Mouse (Mus musculus) cerebellum, postnatal 36 days (tissue): ENCODE results near the gene Ubap1.

Experiments
- DNase-seq, 2 experiments: peaks; one replicate each; pipeline ENCODE4 v3.0.0; 2021 to 2022; ENCODE audit warnings: mixed read lengths in 2 of 2

Ubap1 gene

GRCm38 (mm10) chr4:41358669-41359068, 9.9 kb downstream of the Ubap1 start:
- no peak for DNase-seq

GRCm38 (mm10) chr4:41359358-41359757, 10.6 kb downstream of the Ubap1 start:
- no peak for DNase-seq

DNA sequence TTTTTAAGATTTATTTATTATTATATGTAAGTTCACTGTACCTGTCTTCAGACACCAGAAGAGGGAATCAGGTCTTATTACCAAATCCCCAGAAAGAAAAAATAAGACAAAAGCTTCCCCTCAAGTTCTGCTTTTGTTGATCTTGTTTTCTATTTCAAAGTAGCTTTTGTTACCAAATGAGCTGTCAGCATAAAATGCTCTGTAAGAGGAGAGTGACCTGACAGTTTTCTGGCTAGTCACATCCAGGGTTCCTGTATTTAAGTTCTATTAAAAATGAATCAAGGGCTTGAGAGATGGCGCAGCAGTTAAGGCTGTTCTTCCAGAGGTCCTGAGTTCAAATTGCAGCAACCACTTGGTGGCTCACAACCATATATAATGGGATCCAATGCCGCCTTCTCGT, 12.3 kb downstream of the Ubap1 start:
- DNase-seq = no peak

DNA sequence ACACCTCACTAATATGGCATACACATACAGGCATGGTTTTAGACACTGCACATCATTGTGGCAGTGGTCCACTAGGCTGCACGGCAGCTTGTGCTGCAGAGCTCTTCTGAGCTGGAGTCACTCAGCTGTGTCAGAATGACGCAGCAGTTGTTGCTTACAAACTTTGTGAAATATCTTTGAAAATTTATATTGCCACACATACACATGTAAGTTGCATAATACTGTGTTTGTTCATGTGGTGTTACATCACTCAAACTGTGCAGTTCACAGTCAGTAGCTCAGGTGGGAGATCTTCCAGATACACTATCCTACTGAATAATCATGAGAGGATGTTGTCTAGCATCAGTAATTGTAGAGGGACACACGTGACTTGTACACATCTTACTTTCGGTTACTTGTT, 19.4 kb downstream of the Ubap1 start:
- no peak for DNase-seq

DNA sequence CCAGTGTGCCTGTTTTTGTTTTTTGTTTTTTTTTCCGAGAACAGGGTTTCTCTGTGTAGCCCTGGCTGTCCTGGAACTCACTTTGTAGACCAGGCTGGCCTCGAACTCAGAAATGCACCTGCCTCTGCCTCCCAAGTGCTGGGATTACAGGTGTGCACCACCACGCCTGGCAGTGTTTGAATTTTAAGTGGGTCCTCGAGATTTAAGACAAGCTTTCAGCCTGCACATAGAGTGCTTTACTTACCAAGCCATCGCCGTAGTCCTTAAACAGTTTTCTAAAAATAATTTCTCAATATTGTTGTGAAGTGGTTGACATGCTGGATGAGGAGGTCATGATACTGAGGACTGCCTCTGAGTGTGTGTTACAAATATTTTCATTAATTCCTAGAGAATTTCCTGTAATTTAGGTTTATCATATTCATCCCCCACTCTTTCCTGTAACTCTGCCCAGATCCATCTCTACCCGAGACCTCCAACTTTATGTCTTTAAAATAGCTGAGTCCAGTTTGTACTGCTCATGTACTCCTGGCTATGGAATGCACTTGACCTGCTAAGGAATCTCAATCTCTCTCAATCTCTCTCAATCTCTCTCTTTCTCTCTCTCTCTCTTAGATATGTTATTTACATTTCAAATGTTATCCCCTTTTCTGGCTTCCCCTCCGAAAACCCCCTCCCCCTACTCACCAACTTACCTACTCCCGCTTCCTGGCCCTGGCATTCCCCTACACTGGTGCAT, 21.1 kb downstream of the Ubap1 start:
- no peak for DNase-seq

DNA sequence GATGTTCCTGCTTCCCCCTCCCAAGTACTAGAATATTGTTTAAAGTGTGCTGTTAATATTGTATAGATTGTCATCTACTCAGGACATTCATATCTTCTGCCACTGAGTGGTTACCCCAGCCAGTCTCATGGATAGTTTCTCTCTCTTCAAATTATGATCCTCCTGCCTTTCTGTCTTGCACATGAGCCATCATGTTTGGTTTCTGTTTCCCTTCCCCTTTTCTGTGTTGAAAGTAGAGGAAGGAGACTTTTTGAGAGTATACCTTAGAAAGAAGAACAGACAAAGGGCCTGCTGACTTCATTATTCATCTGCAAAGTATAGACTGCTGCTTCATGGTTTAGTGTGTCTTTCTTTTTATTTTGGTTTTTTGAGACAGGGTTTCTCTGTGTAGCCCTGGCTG, 28.8 kb downstream of the Ubap1 start:
- DNase-seq = no peak

GRCm38 (mm10) chr4:41381213-41381950, 32.6 kb downstream of the Ubap1 start:
- no peak for DNase-seq

- no peak for DNase-seq
These were observed 37.7 kb downstream of the Ubap1 start for GRCm38 (mm10) chr4:41386412-41386975.

- DNase-seq = no peak
These were observed 39.1 kb downstream of the Ubap1 start for GRCm38 (mm10) chr4:41387755-41388469.

GRCm38 (mm10) chr4:41388616-41389015, 39.8 kb downstream of the Ubap1 start:
- DNase-seq = no peak

DNA sequence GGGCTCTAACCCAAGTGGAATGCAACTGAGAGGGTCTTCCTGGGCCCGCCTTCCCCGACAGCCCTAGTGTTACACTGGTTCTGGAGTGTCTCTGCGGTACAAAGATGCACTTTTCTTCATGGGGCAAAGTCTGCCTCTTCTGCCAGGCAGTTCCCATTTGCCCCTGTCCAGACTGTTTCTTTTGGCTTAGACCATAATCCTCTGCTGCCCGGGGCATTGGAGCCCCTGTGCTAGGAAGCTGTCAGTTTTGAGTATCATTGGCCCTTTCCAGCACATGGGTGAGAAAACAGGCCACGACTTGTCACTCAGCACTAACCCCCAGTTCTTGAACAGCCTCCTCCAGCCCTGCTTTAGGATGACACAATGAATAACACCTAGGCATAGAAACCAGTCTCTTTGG, 40.4 kb downstream of the Ubap1 start:
- no peak for DNase-seq

GRCm38 (mm10) chr4:41390122-41390521, 41.3 kb downstream of the Ubap1 start:
- peak; percentile 85 to 89 for DNase-seq

DNA sequence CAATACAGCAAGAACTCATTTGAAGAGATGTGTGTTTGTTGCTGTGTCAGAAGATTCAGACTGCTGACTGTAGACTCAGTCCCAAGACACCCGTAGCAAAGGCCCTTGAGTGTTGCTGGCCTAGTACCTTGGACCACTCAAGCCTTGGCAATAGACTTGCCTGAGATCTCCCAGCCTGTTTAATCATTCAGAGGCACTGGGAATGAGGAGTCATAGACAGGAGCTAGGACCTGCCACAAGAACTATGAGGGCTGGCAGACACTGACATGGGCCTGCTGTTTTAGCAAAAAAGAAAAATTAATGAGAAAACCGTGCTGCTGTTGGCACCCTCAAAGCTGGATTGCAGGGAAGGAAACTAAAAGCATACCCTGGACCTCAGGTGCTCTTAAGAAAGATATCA, 42.2 kb downstream of the Ubap1 start:
- DNase-seq = no peak

DNA sequence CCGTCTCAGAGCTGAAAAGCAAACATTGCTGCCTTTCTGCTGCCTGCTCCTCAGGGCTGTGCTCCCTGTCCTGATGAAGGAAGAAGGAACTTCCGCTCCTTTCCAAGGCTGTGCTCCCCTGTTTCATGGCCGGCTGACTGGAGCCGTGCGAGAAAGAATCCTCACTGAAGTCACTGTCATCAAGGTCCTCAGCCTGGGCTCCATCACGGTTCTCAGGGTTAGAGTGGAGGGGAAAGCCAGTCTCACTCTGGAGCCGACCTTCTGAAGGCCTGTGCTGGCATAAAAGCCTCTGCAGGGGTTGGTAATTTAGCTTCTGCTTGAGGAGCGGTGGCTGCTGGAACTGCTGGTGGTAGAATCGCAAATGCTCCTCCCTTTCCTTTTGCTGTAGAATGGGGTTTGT, 45.9 kb downstream of the Ubap1 start:
- no peak for DNase-seq

DNA sequence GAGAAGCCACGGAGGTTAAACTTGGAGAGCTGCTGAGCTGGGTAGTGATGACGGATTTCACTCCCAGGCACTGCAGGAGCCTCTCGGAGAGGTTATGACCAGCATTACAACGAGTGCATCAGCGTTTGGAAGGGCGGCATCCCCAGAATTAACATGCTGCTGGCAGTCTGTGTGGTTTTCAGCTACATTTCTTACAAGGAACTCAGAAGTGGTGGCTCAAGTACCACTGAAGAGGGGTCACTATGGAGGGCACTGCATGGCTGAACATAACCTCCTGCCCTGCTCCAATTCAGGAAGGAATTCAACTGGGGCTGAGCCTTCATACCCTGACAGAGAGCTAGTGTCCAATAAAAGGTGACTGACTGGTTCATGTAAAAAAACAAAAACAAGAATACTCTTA, 49.6 kb downstream of the Ubap1 start:
- DNase-seq = no peak

- DNase-seq = no peak
These were observed 51.1 kb downstream of the Ubap1 start for GRCm38 (mm10) chr4:41399904-41400303.

DNA sequence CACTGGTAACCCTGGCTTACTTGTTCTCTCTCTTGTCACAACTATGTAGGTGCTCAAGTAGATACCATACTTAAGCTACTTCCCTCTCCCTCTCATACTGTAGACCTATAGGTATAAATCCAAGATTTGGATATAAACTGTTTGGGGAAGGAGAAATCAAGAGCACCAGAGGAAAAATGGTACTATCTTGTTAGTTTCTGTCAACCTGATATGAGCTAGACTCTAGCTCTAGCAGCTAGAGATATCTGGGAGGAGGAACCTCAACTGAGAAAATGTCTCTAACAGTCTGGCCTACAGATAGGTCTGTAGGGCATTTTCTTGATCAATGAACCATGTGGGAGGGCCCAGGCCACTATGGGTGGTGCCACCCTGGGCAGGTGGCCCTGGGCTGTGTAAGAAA, 52.4 kb downstream of the Ubap1 start:
- DNase-seq = no peak

DNA sequence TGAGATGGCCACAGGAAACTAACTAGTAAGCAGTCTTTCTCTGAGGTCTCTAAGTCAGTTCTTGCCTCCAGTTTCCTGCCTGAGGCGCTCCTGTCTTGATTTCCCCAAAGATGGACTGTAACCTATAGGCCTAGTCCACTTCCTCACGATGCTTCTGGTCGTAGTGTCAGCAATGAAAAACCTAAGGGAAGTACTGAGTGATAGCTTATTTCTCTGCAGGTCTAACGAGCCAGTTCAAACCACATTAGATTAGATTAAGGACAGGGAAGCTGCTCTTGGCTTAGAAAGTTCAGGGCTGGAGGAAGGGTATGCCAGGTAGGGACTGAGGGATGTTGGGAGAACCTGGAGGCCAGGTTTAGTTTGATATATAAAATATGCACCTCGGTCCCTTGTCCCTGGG, 52.8 kb downstream of the Ubap1 start:
- DNase-seq = no peak

DNA sequence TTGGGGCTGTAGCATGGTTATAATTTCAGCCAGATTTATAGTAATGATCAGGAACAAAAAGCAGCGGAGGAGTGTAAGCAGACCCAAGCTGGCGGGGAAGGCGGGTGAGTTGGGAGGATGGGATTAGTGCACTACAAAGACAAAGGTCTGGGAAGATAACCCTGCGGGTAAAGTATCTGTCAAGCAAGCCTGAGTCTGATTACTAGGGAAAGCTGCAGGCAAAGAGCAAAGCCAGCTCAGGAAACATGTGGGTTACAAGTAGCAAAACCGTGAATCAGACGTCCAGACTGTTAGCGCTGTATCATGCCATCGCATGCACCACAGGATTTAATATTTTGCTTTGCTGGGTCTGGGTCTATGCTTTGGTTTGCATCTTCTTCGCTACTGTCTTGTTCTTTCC, 57.8 kb downstream of the Ubap1 start:
- DNase-seq = no peak

- no peak for DNase-seq
These were observed 58.6 kb downstream of the Ubap1 start for GRCm38 (mm10) chr4:41407353-41407752.

GRCm38 (mm10) chr4:41409341-41409740, 60.5 kb downstream of the Ubap1 start:
- no peak for DNase-seq

- no peak for DNase-seq
These were observed 68.2 kb downstream of the Ubap1 start for GRCm38 (mm10) chr4:41416966-41417365.

GRCm38 (mm10) chr4:41438931-41439330, 90.1 kb downstream of the Ubap1 start:
- DNase-seq = no peak
